Comparison of ENCODE assay signal across 10 mouse cellular contexts in the genomic region with DNA sequence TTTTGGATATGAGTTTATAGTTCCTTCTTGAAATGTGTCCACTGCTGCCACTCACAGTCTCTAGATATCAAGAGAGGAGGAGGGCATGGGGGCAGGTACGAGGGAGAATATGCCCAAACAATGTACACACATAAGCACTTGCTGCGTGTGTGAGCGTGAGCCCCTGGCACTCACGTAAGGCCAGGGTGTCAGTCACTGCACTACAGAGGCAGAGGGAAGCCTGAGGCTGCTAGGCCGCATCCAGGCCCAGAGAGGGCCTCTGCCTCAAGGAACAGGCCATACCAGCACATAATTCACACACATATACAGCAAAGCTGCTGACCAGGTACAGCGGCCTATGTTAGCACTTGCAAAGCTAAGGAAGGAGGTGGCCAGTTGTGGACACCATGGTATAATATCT. TPM values are rescaled to one million over a fixed set of nuclear protein-coding genes. Genes with fewer than 3 reads are reported as not detected.
DNase-seq lines count a peak whose midpoint lies in the region; ATAC-seq lines count a peak whose summit lies in the region.
"Had no signal": no experiment of that assay in that cellular context is flagged by ENCODE, and none has a peak within 500 bp of the region (broad histone marks: within the 10 kb centered on the region; RNA-seq: fewer than 3 reads in every experiment).

No protein-coding gene starts in this region.

- H3K9me3 ChIP-seq in heart, embryonic 12.5 days (replicated peaks): no peaks in the 10 kb centered on the region
- no peaks in the 10 kb centered on the region for H3K9me3 ChIP-seq in midbrain, embryonic 13.5 days
- H3K9me3 ChIP-seq in midbrain, embryonic 15.5 days: no peaks in the 10 kb centered on the region
- H3K9me3 ChIP-seq in stomach, embryonic 14.5 days (ENCODE audit: control insufficient read depth, low read depth, low read length): no peaks in the 10 kb centered on the region

- no peaks in the 10 kb centered on the region for H3K27me3 ChIP-seq in heart, embryonic 12.5 days (replicated peaks)
- H3K27me3 ChIP-seq in midbrain, embryonic 13.5 days: no peaks in the 10 kb centered on the region
- H3K27me3 ChIP-seq in midbrain, embryonic 15.5 days (replicated peaks): no peaks in the 10 kb centered on the region
- H3K27me3 ChIP-seq in stomach, embryonic 14.5 days (ENCODE audit: control insufficient read depth, insufficient read depth, low read length): no peaks in the 10 kb centered on the region

- H3K4me1 ChIP-seq in heart, embryonic 12.5 days (replicated peaks): peaks cover 14% of the 10 kb centered on the region
- H3K4me1 ChIP-seq in midbrain, embryonic 13.5 days (replicated peaks): peaks cover 22% of the 10 kb centered on the region
- peaks cover 20% of the 10 kb centered on the region for H3K4me1 ChIP-seq in midbrain, embryonic 15.5 days
- peaks cover 12% of the 10 kb centered on the region for H3K4me1 ChIP-seq in stomach, embryonic 14.5 days (ENCODE audit: control insufficient read depth, insufficient read depth, low read length)

- 0 out of 2 replicates have a peak overlapping the region, but pooled peaks have one; percentile 20 for H3K4me2 ChIP-seq in heart, embryonic 12.5 days
- peak overlapping the region; percentile 78; the same call in 1 of the 2 replicates for H3K4me2 ChIP-seq in midbrain, embryonic 13.5 days (replicated peaks)
- no peak overlapping the region for H3K4me2 ChIP-seq in midbrain, embryonic 15.5 days
- H3K4me2 ChIP-seq in stomach, embryonic 14.5 days (replicated peaks; ENCODE audit: low read depth, low read length): peak overlapping the region; percentile 84

- H3K27ac ChIP-seq in heart, embryonic 12.5 days (ENCODE audit: poor library complexity, severe bottlenecking): no peak overlapping the region
- H3K27ac ChIP-seq in midbrain, embryonic 13.5 days: no peak overlapping the region
- H3K27ac ChIP-seq in midbrain, embryonic 15.5 days: no peak overlapping the region
- H3K27ac ChIP-seq in stomach, embryonic 14.5 days (ENCODE audit: low read length): no peak overlapping the region

- peak overlapping the region; percentile 37; the same call in 1 of the 2 replicates for H3K9ac ChIP-seq in heart, embryonic 12.5 days
- H3K9ac ChIP-seq in midbrain, embryonic 13.5 days (replicated peaks): peak overlapping the region; percentile 53
- H3K9ac ChIP-seq in midbrain, embryonic 15.5 days: no peak overlapping the region
- no peak overlapping the region for H3K9ac ChIP-seq in stomach, embryonic 14.5 days (replicated peaks; ENCODE audit: low read depth, low read length)

- H3K4me3 ChIP-seq in heart, embryonic 12.5 days: peak overlapping the region; percentile 6; the same call in 1 of the 2 replicates
- no peak overlapping the region for H3K4me3 ChIP-seq in midbrain, embryonic 13.5 days (replicated peaks)
- H3K4me3 ChIP-seq in midbrain, embryonic 15.5 days: no peak overlapping the region
- no peak overlapping the region for H3K4me3 ChIP-seq in stomach, embryonic 14.5 days (ENCODE audit: low read depth, low read length)

- ATAC-seq in heart, embryonic 12.5 days (ENCODE audit: insufficient number of reproducible peaks, low FRiP score): no peak
- ATAC-seq in midbrain, embryonic 13.5 days: no peak
- ATAC-seq in midbrain, embryonic 15.5 days (replicated peaks): no peak
- ATAC-seq in stomach, embryonic 14.5 days (ENCODE audit: insufficient number of reproducible peaks, insufficient read depth, low FRiP score, low read depth): no peak
- no peak for ATAC-seq in erythroid progenitor cell, adult 5-6 weeks (replicated peaks; ENCODE audit: low FRiP score, poor library complexity, severe bottlenecking)

- intact Hi-C loops in heart, postnatal 25 days (cut with DNase I): loop anchor here (5.0 to 10.0 kb wide), 2 partner anchors 99 to 336 kb away; partner anchors contain the start of genes Cdk7 and Gtf2h2

- WGBS in heart, embryonic 12.5 days: 89% methylated on average over 6 of the region's 6 CpGs
- WGBS in midbrain, embryonic 13.5 days: 88% methylated on average over 6 of the region's 6 CpGs
- WGBS in midbrain, embryonic 15.5 days: 86% methylated on average over 6 of the region's 6 CpGs
- 77% methylated on average over 6 of the region's 6 CpGs for WGBS in stomach, embryonic 14.5 days

- H3K36me3 ChIP-seq in heart, embryonic 12.5 days: peaks cover 17% of the 10 kb centered on the region
- H3K36me3 ChIP-seq in midbrain, embryonic 13.5 days: peaks cover 14% of the 10 kb centered on the region
- H3K36me3 ChIP-seq in midbrain, embryonic 15.5 days (replicated peaks): 0 out of 2 replicates have a peak, but pooled peaks cover 4% of the 10 kb centered on the region
- peaks cover 14% of the 10 kb centered on the region for H3K36me3 ChIP-seq in stomach, embryonic 14.5 days (ENCODE audit: control insufficient read depth, insufficient read depth, low read length)

- DNase-seq in heart, postnatal 25 days (ENCODE audit: low spot score): no peak
- DNase-seq in induced T-regulatory cell, adult 2 months (ENCODE audit: low read depth): peak; percentile 10
- no peak for DNase-seq in cerebellum, adult 11-12 months
- DNase-seq: adrenal gland, postnatal 14 days; spleen, adult 18-20 months had no signal

RNA-seq across cellular contexts. Expression of gene Slc30a5, which starts 2.1 kb away (rescaled TPM):
- polyA plus RNA-seq in heart, embryonic 12.5 days (2016; fragmentation: Nextera tagmentation; extraction: Ambion mirVana): 43.1 and 44.8 TPM in 2 replicates
- total RNA-seq in heart, postnatal 25 days (2021): 10 to 100 TPM; 20.5 to 23.8 TPM
- 30.3 and 32.5 TPM in 2 replicates for polyA plus RNA-seq in midbrain, embryonic 13.5 days (2015; fragmentation: Nextera tagmentation; extraction: Ambion mirVana)
- 32.7 and 34.3 TPM in 2 replicates for polyA plus RNA-seq in midbrain, embryonic 15.5 days (2015; fragmentation: Nextera tagmentation; extraction: Ambion mirVana)
- 58.4 and 62.4 TPM in 2 replicates for polyA plus RNA-seq in stomach, embryonic 14.5 days (2014; fragmentation: Nextera tagmentation; extraction: Ambion mirVana)
- 46.1 and 53.0 TPM in 2 replicates for total RNA-seq in erythroid progenitor cell, adult 5-6 weeks (2015; ENCODE audit: low replicate concordance)
- 33.9 and 47.9 TPM in 2 replicates for total RNA-seq in erythroid progenitor cell, adult 5-6 weeks (2017; ENCODE audit: low replicate concordance)

RNA-seq across cellular contexts. Expression of gene Ccnb1, which starts 44.8 kb away (rescaled TPM):
- polyA plus RNA-seq in heart, embryonic 12.5 days (2016; fragmentation: Nextera tagmentation; extraction: Ambion mirVana): 214 and 218 TPM in 2 replicates
- total RNA-seq in heart, postnatal 25 days (2021): 1 to 10 TPM in 1 of 2 experiments, under 1 TPM in 1; 0.55 to 1.4 TPM
- polyA plus RNA-seq in midbrain, embryonic 13.5 days (2015; fragmentation: Nextera tagmentation; extraction: Ambion mirVana): 119 and 130 TPM in 2 replicates
- polyA plus RNA-seq in midbrain, embryonic 15.5 days (2015; fragmentation: Nextera tagmentation; extraction: Ambion mirVana): 30.9 and 44.5 TPM in 2 replicates
- polyA plus RNA-seq in stomach, embryonic 14.5 days (2014; fragmentation: Nextera tagmentation; extraction: Ambion mirVana): 221 and 246 TPM in 2 replicates
- 339 and 351 TPM in 2 replicates for total RNA-seq in erythroid progenitor cell, adult 5-6 weeks (2015; ENCODE audit: low replicate concordance)
- 507 and 678 TPM in 2 replicates for total RNA-seq in erythroid progenitor cell, adult 5-6 weeks (2017; ENCODE audit: low replicate concordance)

RNA-seq across cellular contexts. Expression of gene Cenph, which starts 55.4 kb away (rescaled TPM):
- 21.8 and 24.0 TPM in 2 replicates for polyA plus RNA-seq in heart, embryonic 12.5 days (2016; fragmentation: Nextera tagmentation; extraction: Ambion mirVana)
- total RNA-seq in heart, postnatal 25 days (2021): under 1 TPM in 1 of 2 experiments, not detected in 1; 0.20 TPM
- polyA plus RNA-seq in midbrain, embryonic 13.5 days (2015; fragmentation: Nextera tagmentation; extraction: Ambion mirVana): 14.5 and 16.2 TPM in 2 replicates
- 5.4 and 5.8 TPM in 2 replicates for polyA plus RNA-seq in midbrain, embryonic 15.5 days (2015; fragmentation: Nextera tagmentation; extraction: Ambion mirVana)
- polyA plus RNA-seq in stomach, embryonic 14.5 days (2014; fragmentation: Nextera tagmentation; extraction: Ambion mirVana): 36.5 and 38.9 TPM in 2 replicates
- total RNA-seq in erythroid progenitor cell, adult 5-6 weeks (2015; ENCODE audit: low replicate concordance): 75.5 and 87.6 TPM in 2 replicates
- total RNA-seq in erythroid progenitor cell, adult 5-6 weeks (2017; ENCODE audit: low replicate concordance): 44.6 and 60.3 TPM in 2 replicates

Comparison
In these comparisons a context has a peak if more than half of its experiments do, and no peak if none do; other contexts are left out.
1. H3K9ac ChIP-seq: peak in heart, embryonic 12.5 days (single experiment) and midbrain, embryonic 13.5 days (single experiment); none in midbrain, embryonic 15.5 days (single experiment) and stomach, embryonic 14.5 days (single experiment).